Mouse (Mus musculus) forebrain, embryonic 11.5 days (tissue): ENCODE results near the gene Wdr93. TPM values are rescaled to one million over a fixed set of nuclear protein-coding genes. Genes with fewer than 3 reads are reported as not detected.
A peak's percentile ranks its signal among the peaks of the same experiment; 100 is the strongest.

ENCODE experiments used
- ATAC-seq: fragments of 200-750 bp; cut with Nextera tagmentation; replicated peaks from 2 replicates; pipeline ENCODE4 v1.8.0; 2017; ENCODE audit warnings: moderate TSS enrichment; ENCODE audit not compliant: low FRiP score
- DNase-seq: peaks from one replicate; pipeline ENCODE4 v3.0.0-alpha.2; 2017; ENCODE audit warnings: low spot score
- H3K27ac ChIP-seq: fragments of 300-500 bp; sonication (generic); 2 replicates; pipeline ENCODE4 v1.5.1; 2014; ENCODE audit warnings: low read depth, low read length
- H3K27me3 ChIP-seq: fragments of 300-500 bp; sonication (generic); 2 replicates; pipeline ENCODE4 v1.6.1; 2014; ENCODE audit warnings: mild to moderate bottlenecking, low read length, mixed read lengths; ENCODE audit not compliant: control insufficient read depth, insufficient read depth
- H3K36me3 ChIP-seq: fragments of 300-500 bp; sonication (generic); 2 replicates; pipeline ENCODE4 v1.6.1; 2014; ENCODE audit warnings: mild to moderate bottlenecking, low read length, moderate library complexity, mixed read lengths; ENCODE audit not compliant: control insufficient read depth, insufficient read depth
- H3K4me1 ChIP-seq: fragments of 300-500 bp; sonication (generic); replicated peaks from 2 replicates; pipeline ENCODE4 v1.6.1; 2014; ENCODE audit warnings: low read length, mixed read lengths; ENCODE audit not compliant: control insufficient read depth, insufficient read depth
- H3K4me2 ChIP-seq: fragments of 300-500 bp; sonication (generic); 2 replicates; pipeline ENCODE4 v1.6.1; 2014; ENCODE audit warnings: low read depth, mild to moderate bottlenecking, low read length, moderate library complexity, mixed read lengths; ENCODE audit not compliant: severe bottlenecking
- H3K4me3 ChIP-seq: fragments of 300-500 bp; sonication (generic); 2 replicates; pipeline ENCODE4 v1.5.1; 2014; ENCODE audit warnings: low read depth, low read length
- H3K9ac ChIP-seq: fragments of 300-500 bp; sonication (generic); 2 replicates; pipeline ENCODE4 v1.6.1; 2014; ENCODE audit warnings: low read length
- H3K9me3 ChIP-seq: fragments of 300-500 bp; sonication (generic); 2 replicates; pipeline ENCODE4 v1.6.1; 2016; ENCODE audit warnings: low read length, mixed read lengths; ENCODE audit not compliant: control insufficient read depth
- WGBS: fragments of 180-500 bp; shearing (Covaris S2); extraction: QIAGEN DNeasy Blood & Tissue Kit; methylation state at CpG from one replicate; pipeline ENCODE4 v1.1.7; 2014; 5-methylcytosine and 5-hydroxymethylcytosine counted together
- polyA plus RNA-seq: library from polyadenylated mRNA; unstranded; fragments of >200 nt; fragmentation: Nextera tagmentation; extraction: Ambion mirVana; gene quantifications from 2 replicates; pipeline ENCODE4 v1.2.1, GENCODE M21; 2014

The Wdr93 gene
- polyA plus RNA-seq, 1 experiment from 2014 or later: 0.21 TPM

- Histone ChIP-seq H3K27me3 (no peaks in the 10 kb centered on the region), H3K4me2 (no peak overlapping the region), H3K27ac (no peak overlapping the region), H3K4me3 (no peak overlapping the region), H3K9me3 (no peaks in the 10 kb centered on the region), H3K4me1 (no peaks in the 10 kb centered on the region), H3K9ac (no peak overlapping the region), H3K36me3 (no peaks in the 10 kb centered on the region)
- ATAC-seq (no peak), DNase-seq (no peak)
Observed at GRCm38 (mm10) chr7:79759766-79760165, 16.8 kb downstream of the Wdr93 start.

DNA sequence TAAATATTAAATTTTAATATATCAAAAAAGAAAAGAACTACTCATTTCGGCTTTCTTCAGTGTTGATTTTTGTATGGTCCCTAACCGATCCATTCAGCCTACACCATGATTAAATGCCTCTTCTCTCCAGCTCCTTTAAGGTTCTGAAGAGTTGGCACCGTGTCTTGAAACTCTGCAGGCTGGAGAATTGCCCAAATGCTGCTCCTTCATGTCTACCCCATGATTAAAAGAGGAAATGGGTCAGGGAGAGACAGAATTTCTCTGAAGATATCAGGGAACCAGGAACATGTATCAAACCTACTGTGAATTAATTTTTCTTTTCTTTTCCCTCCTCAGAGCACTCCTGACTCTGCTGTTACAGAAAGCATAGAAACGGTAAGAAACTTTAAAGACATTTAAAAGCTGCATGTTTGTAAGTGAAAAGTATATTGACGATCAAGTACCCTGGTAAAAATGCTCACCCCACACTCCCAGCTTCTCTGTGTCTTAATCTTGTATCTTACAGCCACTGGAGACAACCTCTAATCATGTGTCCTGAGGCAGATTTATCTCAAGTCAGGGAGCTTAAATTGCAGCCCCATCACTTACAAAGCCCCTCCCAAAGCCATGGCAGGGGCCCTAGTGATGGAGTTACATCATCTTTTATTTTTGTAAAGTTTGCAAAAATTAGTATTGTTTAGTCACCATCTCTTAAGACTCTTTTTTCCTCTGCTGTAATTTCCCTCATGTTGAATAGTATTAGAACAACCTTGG is 18.3 kb downstream of the Wdr93 start:
- Histone ChIP-seq H3K36me3 (no peaks in the 10 kb centered on the region), H3K27me3 (no peaks in the 10 kb centered on the region), H3K4me1 (no peaks in the 10 kb centered on the region), H3K27ac (no peak overlapping the region), H3K4me3 (no peak overlapping the region), H3K9me3 (no peaks in the 10 kb centered on the region), H3K9ac (no peak overlapping the region), H3K4me2 (no peak overlapping the region)
- ATAC-seq (no peak), DNase-seq (no peak)
- 87% methylated on average over 5 of the region's 5 CpGs for WGBS

GRCm38 (mm10) chr7:79762106-79762505 is 19.1 kb downstream of the Wdr93 start:
- H3K9ac ChIP-seq: no peak overlapping the region
- H3K27me3 ChIP-seq: no peaks in the 10 kb centered on the region
- ATAC-seq (no peak), DNase-seq (no peak)
- H3K4me1 ChIP-seq: no peaks in the 10 kb centered on the region
- no peaks in the 10 kb centered on the region for H3K9me3 ChIP-seq
- 77% methylated on average over 8 of the region's 8 CpGs for WGBS
- H3K27ac ChIP-seq: no peak overlapping the region
- H3K36me3 ChIP-seq: no peaks in the 10 kb centered on the region
- H3K4me2 ChIP-seq: no peak overlapping the region
- H3K4me3 ChIP-seq: no peak overlapping the region

DNA sequence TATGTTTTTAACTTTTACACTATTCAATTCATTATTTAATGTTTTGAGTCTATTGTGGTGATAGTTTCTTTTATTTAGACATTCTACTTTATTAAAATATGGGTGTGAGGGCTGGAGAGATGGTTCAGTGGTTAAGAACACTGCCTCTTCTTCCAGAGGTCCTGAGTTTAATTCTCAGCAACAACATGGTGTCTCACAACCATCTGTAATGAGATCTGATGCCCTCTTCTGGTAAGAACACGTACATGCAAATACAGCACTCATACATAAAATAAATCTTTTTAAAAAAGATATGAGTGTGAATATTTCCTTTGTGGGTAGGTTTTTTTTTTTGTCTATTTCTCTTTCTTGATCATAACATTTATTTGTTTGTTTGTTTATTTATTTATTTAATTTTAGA is 23.0 kb downstream of the Wdr93 start:
- Histone ChIP-seq H3K4me1 (no peaks in the 10 kb centered on the region), H3K27ac (no peak overlapping the region), H3K27me3 (no peaks in the 10 kb centered on the region), H3K4me3 (no peak overlapping the region), H3K9me3 (no peaks in the 10 kb centered on the region), H3K36me3 (no peaks in the 10 kb centered on the region), H3K4me2 (no peak overlapping the region), H3K9ac (no peak overlapping the region)
- WGBS: 56% methylated on average over 1 of the region's 1 CpGs
- ATAC-seq: no peak
- DNase-seq: no peak

- Histone ChIP-seq H3K4me3 (no peak overlapping the region), H3K4me2 (no peak overlapping the region), H3K27me3 (no peaks in the 10 kb centered on the region), H3K36me3 (no peaks in the 10 kb centered on the region), H3K27ac (no peak overlapping the region), H3K9ac (no peak overlapping the region), H3K9me3 (no peaks in the 10 kb centered on the region), H3K4me1 (no peaks in the 10 kb centered on the region)
- no peak for DNase-seq
- ATAC-seq: no peak
- WGBS: 86% methylated on average over 3 of the region's 3 CpGs
Observed at GRCm38 (mm10) chr7:79769664-79770063, 26.7 kb downstream of the Wdr93 start.

GRCm38 (mm10) chr7:79771561-79772512 is 28.9 kb downstream of the Wdr93 start:
- ATAC-seq (no peak), DNase-seq (no peak)
- no peak overlapping the region for H3K4me2 ChIP-seq
- H3K27me3 ChIP-seq: no peaks in the 10 kb centered on the region
- H3K4me1 ChIP-seq: no peaks in the 10 kb centered on the region
- H3K9ac ChIP-seq: no peak overlapping the region
- no peak overlapping the region for H3K4me3 ChIP-seq
- no peak overlapping the region for H3K27ac ChIP-seq
- 51% methylated on average over 15 of the region's 15 CpGs for WGBS
- H3K9me3 ChIP-seq: no peaks in the 10 kb centered on the region
- no peaks in the 10 kb centered on the region for H3K36me3 ChIP-seq

GRCm38 (mm10) chr7:79780647-79781626 is 38.0 kb downstream of the Wdr93 start:
- Histone ChIP-seq H3K36me3 (no peaks in the 10 kb centered on the region), H3K9me3 (no peaks in the 10 kb centered on the region), H3K4me2 (peak overlapping the region; percentile 19; the same call in 1 of the 2 replicates), H3K4me1 (no peaks in the 10 kb centered on the region; the same call in 1 of the 2 replicates), H3K27ac (no peak overlapping the region), H3K27me3 (no peaks in the 10 kb centered on the region), H3K4me3 (no peak overlapping the region), H3K9ac (no peak overlapping the region)
- peak; percentile 86 for DNase-seq
- ATAC-seq: no peak
- whole genome bisulfite sequencing: 30% methylated on average over 16 of the region's 16 CpGs
